Comparison of ENCODE assay signal across 12 mouse cellular contexts in the genomic region with DNA sequence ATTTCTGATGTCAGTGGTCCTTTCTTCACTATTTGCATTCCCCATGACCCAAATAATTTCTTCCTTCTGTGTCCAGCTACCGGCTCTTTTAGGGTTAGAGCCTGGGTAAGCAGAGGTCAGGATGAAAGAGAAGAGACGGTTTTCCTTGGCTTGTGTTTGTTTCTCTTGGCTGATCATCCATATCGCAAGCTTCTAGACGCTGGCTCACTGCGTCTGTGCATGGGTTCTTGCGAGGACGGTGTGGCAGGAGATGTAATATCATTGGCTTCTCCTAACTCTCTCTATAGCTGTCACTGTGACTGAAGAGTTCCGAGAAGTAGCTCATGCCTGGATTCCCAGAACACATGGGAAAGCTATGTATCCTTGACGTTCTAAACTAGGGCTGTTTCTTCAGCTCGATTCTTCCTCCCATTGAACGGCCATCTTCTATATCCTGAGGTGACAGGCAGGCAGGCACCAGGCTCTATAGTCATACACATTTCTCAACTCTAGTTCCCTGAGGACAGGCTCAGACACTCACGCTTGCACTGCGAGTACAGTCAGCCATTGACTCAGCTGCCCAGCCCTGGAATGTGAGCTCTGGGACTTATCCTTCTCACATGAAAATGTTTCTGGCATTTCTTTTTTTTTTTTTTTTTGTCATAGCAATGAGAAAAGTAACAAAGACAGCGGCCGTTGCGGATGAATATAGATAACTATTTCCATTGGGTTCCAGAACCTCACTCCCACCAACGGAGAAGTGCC.
A peak's percentile ranks its signal among the peaks of the same experiment; 100 is the strongest.
DNase-seq lines count a peak whose midpoint lies in the region; ATAC-seq and TF ChIP-seq lines count a peak whose summit lies in the region.
"Had no signal": no experiment of that assay in that cellular context is flagged by ENCODE, and none has a peak within 500 bp of the region (broad histone marks: within the 10 kb centered on the region; RNA-seq: fewer than 3 reads in every experiment).

No protein-coding gene starts in this region.

- no peak overlapping the region for H3K4me3 ChIP-seq in lung, embryonic 15.5 days
- no peak overlapping the region for H3K4me3 ChIP-seq in forebrain, postnatal 0 days (ENCODE audit: low read depth, low read length)
- H3K4me3 ChIP-seq: liver, embryonic 15.5 days; stomach, embryonic 15.5 days had no signal

- no peak for TF ChIP-seq CTCF in forebrain, postnatal 0 days (IDR thresholded peaks at IDR 0.05; ENCODE audit: low read depth)

- no peaks in the 10 kb centered on the region for H3K9me3 ChIP-seq in lung, embryonic 15.5 days
- no peaks in the 10 kb centered on the region for H3K9me3 ChIP-seq in forebrain, postnatal 0 days (ENCODE audit: low read length)
- H3K9me3 ChIP-seq: liver, embryonic 15.5 days; stomach, embryonic 15.5 days had no signal

- no peaks in the 10 kb centered on the region for H3K27me3 ChIP-seq in lung, embryonic 15.5 days
- H3K27me3 ChIP-seq in forebrain, postnatal 0 days (ENCODE audit: insufficient read depth, low read length), result no peaks in the 10 kb centered on the region
- H3K27me3 ChIP-seq: liver, embryonic 15.5 days; stomach, embryonic 15.5 days had no signal

- H3K4me2 ChIP-seq in lung, embryonic 15.5 days, result peak overlapping the region; percentile 41
- no peak overlapping the region for H3K4me2 ChIP-seq in forebrain, postnatal 0 days (ENCODE audit: low read depth)
- H3K4me2 ChIP-seq: liver, embryonic 15.5 days; stomach, embryonic 15.5 days had no signal

- H3K27ac ChIP-seq in lung, embryonic 15.5 days, result peak overlapping the region; percentile 75
- no peak overlapping the region for H3K27ac ChIP-seq in forebrain, postnatal 0 days (ENCODE audit: low read depth, low read length)
- H3K27ac ChIP-seq: liver, embryonic 15.5 days; stomach, embryonic 15.5 days had no signal

- H3K9ac ChIP-seq in lung, embryonic 15.5 days, result no peak overlapping the region
- no peak overlapping the region for H3K9ac ChIP-seq in forebrain, postnatal 0 days
- H3K9ac ChIP-seq: liver, embryonic 15.5 days; stomach, embryonic 15.5 days had no signal

- WGBS in lung, embryonic 15.5 days, result 54% methylated on average over 17 of the region's 17 CpGs
- 78% methylated on average over 17 of the region's 17 CpGs for WGBS in forebrain, postnatal 0 days

- H3K4me1 ChIP-seq in lung, embryonic 15.5 days, result peaks cover 6% of the 10 kb centered on the region; the same call in 1 of the 2 replicates
- no peaks in the 10 kb centered on the region for H3K4me1 ChIP-seq in forebrain, postnatal 0 days (ENCODE audit: insufficient read depth)
- H3K4me1 ChIP-seq: liver, embryonic 15.5 days; stomach, embryonic 15.5 days had no signal

- H3K36me3 ChIP-seq in lung, embryonic 15.5 days, result no peaks in the 10 kb centered on the region
- no peaks in the 10 kb centered on the region for H3K36me3 ChIP-seq in forebrain, postnatal 0 days (ENCODE audit: insufficient read depth)
- H3K36me3 ChIP-seq: liver, embryonic 15.5 days; stomach, embryonic 15.5 days had no signal

- DNase-seq in adrenal gland, adult 2 months, result peak; percentile 33
- DNase-seq in adrenal gland, postnatal 4 days (ENCODE audit: low spot score in 2 of 2), result no peak
- no peak for DNase-seq in lung, postnatal 25 days (ENCODE audit: low spot score)
- peak; percentile 48 for DNase-seq in kidney, adult 11 months
- peak; percentile 7 for DNase-seq in lung, postnatal 36 days
- DNase-seq in frontal cortex, postnatal 36 days (ENCODE audit: low spot score in 2 of 2), result no peak
- no peak for DNase-seq in forebrain, postnatal 0 days
- DNase-seq: retina, postnatal 1 day had no signal

- no peak for ATAC-seq in lung, embryonic 15.5 days (ENCODE audit: borderline replicate concordance, extremely low read depth, low FRiP score, low TSS enrichment)
- no peak for ATAC-seq in forebrain, postnatal 0 days
- ATAC-seq: hindbrain, embryonic 16.5 days had no signal

Comparison
In these comparisons a context has a peak if more than half of its experiments do, and no peak if none do; other contexts are left out.
1. DNase-seq: peak in adrenal gland, adult 2 months (single experiment), kidney, adult 11 months (single experiment) and lung, postnatal 36 days (single experiment); none in adrenal gland, postnatal 4 days (0 of 2), lung, postnatal 25 days (single experiment), frontal cortex, postnatal 36 days (0 of 2) and forebrain, postnatal 0 days (single experiment).